Mouse (Mus musculus) kidney, postnatal 10 days (tissue): ENCODE measurements at regions not wholly inside any gene's neighbourhood (a gene's known extent, or its start where the extent isn't known, plus 50 kb on each side); places are given as distances from the start of the nearest gene placed in this dataset.
A peak's percentile ranks its signal among the peaks of the same experiment; 100 is the strongest.

ENCODE experiments used
- DNase-seq: peaks from one replicate; pipeline ENCODE4 v3.0.0; 2021; ENCODE audit warnings: mixed read lengths

GRCm38 (mm10) chr2:45459410-45459809 lies 342.2 kb upstream of the Zeb2 start:
- DNase-seq = no peak

GRCm38 (mm10) chr2:45454811-45455210 lies 337.6 kb upstream of the Zeb2 start:
- DNase-seq = no peak

- DNase-seq = no peak
These were observed 322.0 kb upstream of the Zeb2 start for GRCm38 (mm10) chr2:45439146-45439545.

GRCm38 (mm10) chr2:45438739-45439138 lies 321.5 kb upstream of the Zeb2 start:
- no peak for DNase-seq

GRCm38 (mm10) chr2:45435261-45435980 lies 318.2 kb upstream of the Zeb2 start:
- peak; percentile 78 for DNase-seq

- DNase-seq = no peak
These were observed 317.6 kb upstream of the Zeb2 start for GRCm38 (mm10) chr2:45434789-45435188.

GRCm38 (mm10) chr2:45434169-45434568 lies 317.0 kb upstream of the Zeb2 start:
- no peak for DNase-seq

GRCm38 (mm10) chr2:45431366-45431765 lies 314.2 kb upstream of the Zeb2 start:
- DNase-seq = no peak

- no peak for DNase-seq
These were observed 304.6 kb upstream of the Zeb2 start for GRCm38 (mm10) chr2:45421774-45422173.

GRCm38 (mm10) chr2:45408136-45408535 lies 290.9 kb upstream of the Zeb2 start:
- no peak for DNase-seq

- no peak for DNase-seq
These were observed 272.8 kb upstream of the Zeb2 start for GRCm38 (mm10) chr2:45389902-45390492.

GRCm38 (mm10) chr2:45371268-45371667 lies 254.1 kb upstream of the Zeb2 start:
- no peak for DNase-seq

- DNase-seq = no peak
These were observed 253.4 kb upstream of the Zeb2 start for GRCm38 (mm10) chr2:45370615-45370968.

GRCm38 (mm10) chr2:45369914-45370614 lies 252.9 kb upstream of the Zeb2 start:
- DNase-seq = peak; percentile 16

GRCm38 (mm10) chr2:45369432-45369831 lies 252.2 kb upstream of the Zeb2 start:
- no peak for DNase-seq

GRCm38 (mm10) chr2:45367436-45368193 lies 250.4 kb upstream of the Zeb2 start:
- peak; percentile 14 for DNase-seq

GRCm38 (mm10) chr2:45357266-45357665 lies 240.1 kb upstream of the Zeb2 start:
- no peak for DNase-seq

- DNase-seq = no peak
These were observed 239.5 kb upstream of the Zeb2 start for GRCm38 (mm10) chr2:45356558-45357170.

GRCm38 (mm10) chr2:45356021-45356420 lies 238.8 kb upstream of the Zeb2 start:
- no peak for DNase-seq

- DNase-seq = no peak
These were observed 234.4 kb upstream of the Zeb2 start for GRCm38 (mm10) chr2:45351529-45352133.

GRCm38 (mm10) chr2:45346358-45346757 lies 229.2 kb upstream of the Zeb2 start:
- DNase-seq = no peak

- DNase-seq = no peak
These were observed 222.7 kb upstream of the Zeb2 start for GRCm38 (mm10) chr2:45339866-45340265.

GRCm38 (mm10) chr2:45338809-45339208 lies 221.6 kb upstream of the Zeb2 start:
- no peak for DNase-seq
